Mouse (Mus musculus) kidney, embryonic 16.5 days (tissue): ENCODE data around the gene Ccdc172. TPM values are rescaled to one million over a fixed set of nuclear protein-coding genes. Genes with fewer than 3 reads are reported as not detected.

Experiments used
- ATAC-seq: fragments of 200-750 bp; cut with Nextera tagmentation; 2 replicates; pipeline ENCODE4 v1.8.0; 2017; ENCODE audit warnings: moderate TSS enrichment; ENCODE audit not compliant: low FRiP score, low TSS enrichment
- H3K27ac ChIP-seq: fragments of 300-500 bp; sonication (generic); 2 replicates; pipeline ENCODE4 v1.5.1; 2014; ENCODE audit warnings: low read length
- H3K27me3 ChIP-seq: fragments of 300-500 bp; sonication (generic); 2 replicates; pipeline ENCODE4 v1.6.1; 2014; ENCODE audit warnings: low read length, control low read depth, mixed read lengths; ENCODE audit not compliant: insufficient read depth
- H3K36me3 ChIP-seq: fragments of 300-500 bp; sonication (generic); 2 replicates; pipeline ENCODE4 v1.6.1; 2014; ENCODE audit warnings: low read length, control low read depth, mixed read lengths; ENCODE audit not compliant: insufficient read depth
- H3K4me1 ChIP-seq: fragments of 300-500 bp; sonication (generic); 2 replicates; pipeline ENCODE4 v1.6.1; 2014; ENCODE audit warnings: low read length, control low read depth, mixed read lengths; ENCODE audit not compliant: insufficient read depth
- H3K4me2 ChIP-seq: fragments of 300-500 bp; sonication (generic); replicated peaks from 2 replicates; pipeline ENCODE4 v1.6.1; 2014; ENCODE audit warnings: low read depth, low read length
- H3K4me3 ChIP-seq: fragments of 300-500 bp; sonication (generic); 2 replicates; pipeline ENCODE4 v1.5.1; 2014; ENCODE audit warnings: mild to moderate bottlenecking, low read length
- H3K9ac ChIP-seq: fragments of 300-500 bp; sonication (generic); replicated peaks from 2 replicates; pipeline ENCODE4 v1.6.1; 2014; ENCODE audit warnings: low read length
- H3K9me3 ChIP-seq: fragments of 300-500 bp; sonication (generic); 2 replicates; pipeline ENCODE4 v1.6.1; 2016; ENCODE audit warnings: low read length, control low read depth
- WGBS: fragments of 180-500 bp; shearing (Covaris S2); extraction: QIAGEN DNeasy Blood & Tissue Kit; methylation state at CpG from one replicate; pipeline ENCODE4 v1.1.7; 2014; 5-methylcytosine and 5-hydroxymethylcytosine counted together
- polyA plus RNA-seq: library from polyadenylated mRNA; unstranded; fragments of >200 nt; fragmentation: Nextera tagmentation; extraction: Ambion mirVana; gene quantifications from 2 replicates; pipeline ENCODE4 v1.2.1, GENCODE M21; 2015

Gene Ccdc172
- polyA plus RNA-seq, 1 experiment from 2014 or later: not detected

DNA sequence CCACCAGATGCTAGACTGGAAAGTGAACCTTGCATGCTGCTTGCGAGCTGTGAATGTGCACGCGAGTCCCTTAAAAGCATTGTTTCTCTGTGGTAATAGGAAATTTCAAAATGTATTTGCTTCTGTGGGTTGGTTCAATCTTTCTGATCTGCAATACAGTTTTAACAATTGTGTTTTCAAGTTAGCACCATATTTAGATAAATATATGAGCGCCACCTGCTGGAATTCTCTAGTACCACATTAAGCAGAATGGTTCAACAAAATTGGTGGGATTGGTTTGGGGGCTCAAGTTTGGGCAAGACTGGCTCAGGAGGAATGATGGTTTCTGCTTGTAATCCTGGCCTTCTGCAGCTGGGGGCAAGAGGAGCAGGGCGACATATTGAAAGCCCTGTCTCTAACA lies 46.6 kb downstream of the Ccdc172 start:
- H3K27me3 ChIP-seq: no peaks in the 10 kb centered on the region
- 46% methylated on average over 5 of the region's 5 CpGs for WGBS
- no peaks in the 10 kb centered on the region for H3K4me1 ChIP-seq
- H3K9me3 ChIP-seq: no peaks in the 10 kb centered on the region
- no peak overlapping the region for H3K4me2 ChIP-seq
- no peak overlapping the region for H3K9ac ChIP-seq
- no peak overlapping the region for H3K27ac ChIP-seq
- no peak for ATAC-seq
- H3K36me3 ChIP-seq: no peaks in the 10 kb centered on the region
- no peak overlapping the region for H3K4me3 ChIP-seq

DNA sequence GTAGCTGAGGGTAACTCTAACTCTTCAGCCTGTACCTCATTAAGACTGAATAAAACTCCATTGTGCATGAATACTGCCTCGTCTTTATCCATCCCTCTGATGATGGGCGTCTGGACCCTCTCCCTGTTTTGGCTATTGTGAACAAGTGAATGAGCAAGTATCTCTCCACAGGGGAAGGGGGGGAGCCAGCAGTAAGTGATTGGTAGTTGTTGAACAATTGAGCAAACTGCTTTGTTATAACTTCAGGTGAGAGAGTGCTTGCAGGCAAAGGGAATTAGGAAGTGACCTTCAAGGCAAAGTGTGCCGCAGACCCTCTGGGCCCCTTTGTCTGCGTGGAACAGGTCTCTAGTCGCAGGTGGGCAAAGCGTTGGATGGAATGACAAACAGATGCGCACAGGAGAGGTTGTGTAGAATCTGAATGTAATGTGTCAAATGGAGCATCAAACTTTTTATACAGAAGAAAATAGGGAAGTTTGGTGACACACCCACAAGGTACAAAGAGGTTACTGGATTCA lies 50.6 kb downstream of the Ccdc172 start:
- Histone ChIP-seq H3K4me1 (no peaks in the 10 kb centered on the region), H3K9me3 (no peaks in the 10 kb centered on the region), H3K27ac (no peak overlapping the region), H3K4me3 (no peak overlapping the region), H3K4me2 (no peak overlapping the region), H3K36me3 (no peaks in the 10 kb centered on the region), H3K27me3 (no peaks in the 10 kb centered on the region), H3K9ac (no peak overlapping the region)
- ATAC-seq: no peak
- 97% methylated on average over 7 of the region's 7 CpGs for WGBS

DNA sequence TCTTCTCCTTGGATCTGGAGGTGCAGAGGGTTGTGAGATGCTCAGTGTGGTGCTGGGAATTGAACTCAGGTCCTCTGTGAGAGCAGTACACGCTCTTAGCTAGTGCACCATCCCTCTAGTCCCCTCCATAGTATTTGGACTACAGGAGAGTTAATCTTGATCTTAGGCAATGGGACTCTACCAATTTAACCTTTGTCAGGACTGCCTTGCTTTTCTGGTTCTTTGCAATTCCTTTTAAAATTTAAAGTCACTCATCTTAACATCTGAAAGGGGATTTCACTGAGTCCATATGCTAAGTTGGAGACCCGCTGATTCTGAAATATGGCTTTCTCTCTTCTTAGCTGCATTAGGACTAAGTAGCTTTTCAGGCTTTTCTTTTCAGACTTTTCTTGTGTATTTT lies 59.8 kb downstream of the Ccdc172 start:
- no peaks in the 10 kb centered on the region for H3K36me3 ChIP-seq
- no peak overlapping the region for H3K4me3 ChIP-seq
- H3K4me1 ChIP-seq: peaks cover 11% of the 10 kb centered on the region
- WGBS: 84% methylated on average over 2 of the region's 2 CpGs
- no peak overlapping the region for H3K27ac ChIP-seq
- no peaks in the 10 kb centered on the region for H3K27me3 ChIP-seq
- H3K9me3 ChIP-seq: no peaks in the 10 kb centered on the region
- no peak overlapping the region for H3K4me2 ChIP-seq
- no peak overlapping the region for H3K9ac ChIP-seq
- ATAC-seq: no peak

DNA sequence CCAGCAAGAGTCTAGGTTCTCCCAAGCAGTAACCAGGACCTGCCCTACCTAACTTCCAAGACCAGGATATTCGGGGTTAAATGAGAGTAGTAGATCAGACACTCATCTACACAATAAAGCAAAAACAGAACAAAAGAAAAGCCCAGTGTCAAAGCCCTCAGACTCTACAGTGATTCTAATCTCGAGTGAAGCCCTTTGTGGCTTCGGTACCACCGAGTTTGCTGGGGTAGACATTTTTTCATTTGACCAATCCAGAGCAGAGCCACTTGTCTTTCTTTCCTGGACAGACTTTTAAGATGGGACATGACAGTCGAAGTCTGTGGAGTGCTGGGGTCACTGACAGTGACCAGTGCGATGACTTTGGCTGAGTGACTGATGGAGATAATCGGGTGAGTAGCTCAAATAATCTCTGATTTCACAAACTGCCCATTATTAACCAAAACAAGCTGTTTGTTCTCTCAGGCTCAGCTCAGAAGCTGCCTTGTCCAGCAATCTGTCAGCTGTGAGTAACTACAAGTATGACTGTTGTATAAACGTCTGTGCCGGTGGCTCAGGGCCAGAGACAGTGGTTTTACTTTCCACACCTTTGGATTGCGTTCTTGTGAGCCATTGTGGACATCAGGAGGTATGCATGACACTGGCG lies 60.8 kb downstream of the Ccdc172 start:
- peaks cover 11% of the 10 kb centered on the region for H3K4me1 ChIP-seq
- ATAC-seq: peak; percentile 19; the same call in 1 of the 2 replicates
- no peak overlapping the region for H3K27ac ChIP-seq
- no peak overlapping the region for H3K4me3 ChIP-seq
- H3K9ac ChIP-seq: no peak overlapping the region
- H3K36me3 ChIP-seq: no peaks in the 10 kb centered on the region
- no peaks in the 10 kb centered on the region for H3K27me3 ChIP-seq
- no peak overlapping the region for H3K4me2 ChIP-seq
- 41% methylated on average over 11 of the region's 11 CpGs for WGBS
- no peaks in the 10 kb centered on the region for H3K9me3 ChIP-seq

DNA sequence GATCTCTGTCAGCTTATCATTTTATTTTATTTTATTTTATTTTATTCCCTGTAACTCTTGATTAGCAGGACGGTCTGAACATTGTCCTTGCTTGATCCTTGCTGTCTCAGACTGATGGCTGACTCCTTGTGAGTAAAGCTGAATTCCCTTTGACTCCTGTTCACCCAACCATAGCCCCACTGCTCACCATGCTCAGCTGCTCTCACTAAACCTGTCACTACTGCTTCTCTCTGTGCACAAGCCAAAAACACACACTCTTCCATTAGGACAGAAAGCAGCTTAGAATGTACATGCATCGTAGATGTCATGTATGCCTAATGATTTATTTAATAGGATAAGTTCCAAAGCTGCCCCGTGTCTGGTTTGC lies 61.3 kb downstream of the Ccdc172 start:
- H3K36me3 ChIP-seq: no peaks in the 10 kb centered on the region
- no peak overlapping the region for H3K4me2 ChIP-seq
- H3K9me3 ChIP-seq: no peaks in the 10 kb centered on the region
- no peaks in the 10 kb centered on the region for H3K27me3 ChIP-seq
- no peak overlapping the region for H3K27ac ChIP-seq
- H3K9ac ChIP-seq: no peak overlapping the region
- ATAC-seq: peak; percentile 73
- peaks cover 11% of the 10 kb centered on the region for H3K4me1 ChIP-seq
- no peak overlapping the region for H3K4me3 ChIP-seq
- WGBS: 28% methylated on average over 3 of the region's 3 CpGs

DNA sequence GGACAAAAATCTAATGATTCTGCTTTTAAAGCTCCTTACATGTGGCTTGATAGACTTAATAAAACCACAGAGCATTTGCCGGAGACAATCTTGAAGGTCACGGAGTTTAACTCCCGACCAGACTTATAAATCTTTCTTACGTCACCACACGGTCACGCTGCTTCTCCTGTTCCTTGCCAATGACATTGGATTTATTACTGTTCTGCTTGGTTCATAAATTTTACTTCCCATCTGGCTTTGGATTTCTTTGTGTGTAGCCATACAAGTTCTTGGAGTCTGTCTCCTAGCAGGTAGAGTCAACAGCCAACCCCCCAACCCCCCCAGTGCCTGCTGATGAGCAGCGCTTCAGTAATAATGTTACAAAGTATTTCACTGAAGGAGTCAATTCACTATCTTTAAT lies 70.2 kb downstream of the Ccdc172 start:
- Histone ChIP-seq H3K4me1 (peaks cover 7% of the 10 kb centered on the region), H3K27ac (no peak overlapping the region), H3K4me2 (0 out of 2 replicates have a peak overlapping the region, but pooled peaks have one; percentile 12), H3K9me3 (no peaks in the 10 kb centered on the region), H3K9ac (no peak overlapping the region), H3K4me3 (no peak overlapping the region), H3K27me3 (no peaks in the 10 kb centered on the region), H3K36me3 (no peaks in the 10 kb centered on the region)
- ATAC-seq: peak; percentile 63
- 11% methylated on average over 7 of the region's 7 CpGs for WGBS

DNA sequence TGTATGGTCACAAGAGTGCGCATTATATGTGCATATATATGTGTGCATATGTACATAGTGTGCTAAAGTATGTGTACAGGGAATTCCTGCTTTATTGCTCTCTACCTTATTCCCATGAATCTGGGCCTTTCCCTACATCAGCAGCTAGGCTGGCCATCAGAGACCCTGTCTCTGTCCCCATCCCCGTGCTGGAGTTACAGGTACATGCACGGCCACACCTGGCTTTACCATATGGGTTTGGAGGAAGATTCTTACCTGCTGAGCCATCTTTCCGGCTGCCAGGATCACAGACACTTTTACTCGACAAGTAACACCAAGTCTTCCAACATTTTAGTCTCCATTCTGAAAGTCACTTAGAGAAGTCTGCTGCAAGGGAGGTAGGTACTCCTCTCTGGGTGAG lies 71.2 kb downstream of the Ccdc172 start:
- Histone ChIP-seq H3K27ac (no peak overlapping the region), H3K27me3 (no peaks in the 10 kb centered on the region), H3K36me3 (no peaks in the 10 kb centered on the region), H3K9me3 (no peaks in the 10 kb centered on the region), H3K4me2 (no peak overlapping the region), H3K4me1 (peaks cover 7% of the 10 kb centered on the region), H3K4me3 (no peak overlapping the region), H3K9ac (no peak overlapping the region)
- WGBS: 95% methylated on average over 5 of the region's 5 CpGs
- no peak for ATAC-seq

DNA sequence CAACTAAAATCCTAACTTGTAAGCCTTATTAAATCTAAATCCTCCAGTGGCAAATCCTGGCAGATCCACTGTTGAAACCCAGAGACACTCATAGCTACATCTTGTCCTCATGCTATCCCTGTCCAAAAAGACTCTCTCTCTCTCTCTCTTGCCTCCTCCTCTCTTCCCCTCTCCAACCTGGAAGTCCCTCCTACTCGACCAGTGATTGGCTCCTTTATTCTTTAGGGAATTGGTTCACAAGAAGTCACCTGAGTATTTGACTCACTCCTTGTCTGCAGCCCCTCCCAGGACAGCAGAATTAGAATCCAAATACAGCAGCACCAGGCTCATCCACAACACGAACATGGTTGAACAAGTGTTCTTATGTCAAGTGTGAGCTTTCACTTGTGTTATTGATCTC lies 74.3 kb downstream of the Ccdc172 start:
- H3K4me3 ChIP-seq: no peak overlapping the region
- no peak overlapping the region for H3K4me2 ChIP-seq
- H3K4me1 ChIP-seq: peaks cover 7% of the 10 kb centered on the region
- ATAC-seq: no peak
- no peak overlapping the region for H3K9ac ChIP-seq
- WGBS: 76% methylated on average over 2 of the region's 2 CpGs
- no peaks in the 10 kb centered on the region for H3K9me3 ChIP-seq
- no peaks in the 10 kb centered on the region for H3K36me3 ChIP-seq
- H3K27ac ChIP-seq: no peak overlapping the region
- H3K27me3 ChIP-seq: no peaks in the 10 kb centered on the region

DNA sequence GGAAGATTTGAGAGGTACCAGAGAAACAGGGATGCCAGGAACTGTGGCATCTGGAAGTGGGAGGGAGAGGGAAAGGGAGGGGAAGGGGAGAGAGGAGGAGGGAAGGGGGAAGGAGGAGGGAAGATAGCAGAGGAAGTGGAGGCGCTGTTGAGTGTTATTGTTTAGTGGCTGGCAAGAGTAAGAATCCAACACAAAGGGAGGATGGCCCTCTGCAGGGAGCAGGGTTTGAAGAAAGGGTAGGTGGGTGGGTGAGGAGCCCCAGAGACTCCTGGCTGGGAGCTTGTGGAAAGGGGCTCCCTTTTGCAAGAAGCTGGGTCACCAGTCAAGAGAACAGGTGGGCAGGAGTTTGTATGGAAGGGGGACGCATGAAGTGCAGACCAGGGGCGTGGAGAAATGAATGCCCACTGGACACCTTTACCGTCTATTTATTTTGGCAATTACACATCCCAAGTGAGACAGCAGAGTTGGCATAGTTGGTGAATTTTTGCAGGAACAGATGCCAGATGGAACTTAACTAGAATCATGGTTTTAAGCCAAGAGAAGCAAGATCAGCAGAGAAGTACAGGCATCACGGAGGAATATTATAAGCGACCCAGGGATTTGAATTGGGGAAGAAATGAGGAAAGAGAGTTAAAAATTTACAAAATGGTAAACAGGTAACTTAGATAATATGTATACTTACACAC lies 78.6 kb downstream of the Ccdc172 start:
- ATAC-seq: no peak
- H3K9me3 ChIP-seq: peaks cover 8% of the 10 kb centered on the region
- H3K4me3 ChIP-seq: no peak overlapping the region
- 77% methylated on average over 6 of the region's 6 CpGs for WGBS
- no peaks in the 10 kb centered on the region for H3K27me3 ChIP-seq
- no peak overlapping the region for H3K9ac ChIP-seq
- no peaks in the 10 kb centered on the region for H3K36me3 ChIP-seq
- H3K27ac ChIP-seq: no peak overlapping the region
- no peaks in the 10 kb centered on the region for H3K4me1 ChIP-seq
- no peak overlapping the region for H3K4me2 ChIP-seq

DNA sequence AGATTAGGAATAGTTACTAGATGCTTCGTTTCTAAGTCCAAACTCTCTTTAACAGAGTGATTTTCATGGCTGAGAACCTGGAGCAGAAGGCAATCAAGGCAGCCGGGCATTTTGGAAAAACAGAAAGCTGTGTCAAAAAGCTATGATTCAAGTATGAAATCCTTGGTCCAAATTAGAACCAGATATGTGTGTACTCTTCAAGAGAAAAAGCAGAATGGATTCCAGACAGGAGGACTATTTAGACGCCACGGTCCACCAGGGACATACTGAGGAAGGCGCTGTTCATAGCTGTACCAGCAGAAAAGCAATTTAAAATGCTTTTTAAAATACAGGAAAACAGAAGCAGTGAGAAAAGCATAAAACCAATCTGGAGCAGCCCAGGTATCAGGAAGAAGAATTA lies 88.6 kb downstream of the Ccdc172 start:
- Histone ChIP-seq H3K9ac (no peak overlapping the region), H3K4me3 (no peak overlapping the region), H3K27me3 (no peaks in the 10 kb centered on the region), H3K4me2 (no peak overlapping the region), H3K4me1 (no peaks in the 10 kb centered on the region), H3K36me3 (no peaks in the 10 kb centered on the region), H3K9me3 (peaks cover 15% of the 10 kb centered on the region), H3K27ac (no peak overlapping the region)
- WGBS: 86% methylated on average over 5 of the region's 5 CpGs
- no peak for ATAC-seq
